Mouse (Mus musculus): ENCODE results near the gene March10. TPM values are rescaled to one million over a fixed set of nuclear protein-coding genes. Genes with fewer than 3 reads are reported as not detected.

March10 gene
- polyA plus RNA-seq, 1 experiment, result 0.87 TPM

DNA sequence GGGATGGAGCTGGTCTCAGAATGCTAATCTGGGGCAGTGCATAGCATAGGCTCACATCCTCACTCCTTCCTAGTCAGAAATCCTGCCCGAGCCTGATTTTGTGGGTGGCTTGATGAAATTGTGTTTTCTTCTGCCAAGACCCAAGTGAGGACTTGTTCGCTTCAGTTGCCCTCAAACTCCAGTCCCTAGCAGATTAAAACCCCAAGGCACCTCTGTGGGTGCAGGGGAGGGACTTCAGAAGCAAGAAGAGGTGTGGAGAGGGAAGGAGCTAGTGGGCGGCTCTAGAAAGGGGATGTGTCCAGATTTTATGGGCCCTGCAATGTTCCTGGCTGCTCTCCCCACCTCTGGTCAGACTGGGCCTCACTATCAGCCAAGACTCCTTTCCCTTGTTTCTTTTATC is 125.4 kb downstream of the March10 start:
- TF ChIP-seq FLI1 (IDR thresholded peaks at IDR 0.05; ENCODE audit: low read length), result no peak
- TF ChIP-seq GATA1 (IDR thresholded peaks at IDR 0.05; ENCODE audit: borderline replicate concordance, low read length), result no peak
- H3K36me3 ChIP-seq (replicated peaks; ENCODE audit: low read length), result no peaks in the 10 kb centered on the region
- no peaks in the 10 kb centered on the region for H3K9me3 ChIP-seq
- H3K27me3 ChIP-seq (replicated peaks), result peaks cover 70% of the 10 kb centered on the region
- H3K4me1 ChIP-seq, result 0 out of 2 replicates have a peak, but pooled peaks cover 3% of the 10 kb centered on the region
- H3K4me3 ChIP-seq (replicated peaks), result no peak overlapping the region

DNA sequence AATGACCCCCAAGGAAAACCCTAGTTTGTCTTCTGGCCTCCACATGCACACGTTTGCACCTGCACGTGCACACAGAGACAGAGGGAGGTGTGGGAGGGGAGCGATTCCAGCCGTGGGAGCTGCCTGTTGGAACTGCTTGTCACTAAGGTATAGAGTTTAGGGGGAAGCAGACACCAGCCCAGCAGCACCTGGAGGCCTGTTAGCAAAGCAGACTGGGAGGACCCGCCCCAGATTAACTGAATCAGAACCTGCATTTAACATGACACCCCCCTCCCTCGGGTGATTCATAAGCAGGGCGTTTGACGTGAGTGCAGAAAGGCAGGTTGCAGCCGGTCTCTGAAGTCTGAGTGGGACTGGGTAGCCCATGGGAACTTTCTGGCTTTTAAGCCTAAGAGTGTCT is 126.6 kb downstream of the March10 start:
- Histone ChIP-seq H3K4me3 (replicated peaks) (no peak overlapping the region), H3K9me3 (no peaks in the 10 kb centered on the region), H3K36me3 (replicated peaks; ENCODE audit: low read length) (no peaks in the 10 kb centered on the region), H3K27me3 (replicated peaks) (peaks cover 71% of the 10 kb centered on the region), H3K4me1 (peaks cover 10% of the 10 kb centered on the region; the same call in 1 of the 2 replicates)
- TF ChIP-seq FLI1 (IDR thresholded peaks at IDR 0.05; ENCODE audit: low read length), result no peak

DNA sequence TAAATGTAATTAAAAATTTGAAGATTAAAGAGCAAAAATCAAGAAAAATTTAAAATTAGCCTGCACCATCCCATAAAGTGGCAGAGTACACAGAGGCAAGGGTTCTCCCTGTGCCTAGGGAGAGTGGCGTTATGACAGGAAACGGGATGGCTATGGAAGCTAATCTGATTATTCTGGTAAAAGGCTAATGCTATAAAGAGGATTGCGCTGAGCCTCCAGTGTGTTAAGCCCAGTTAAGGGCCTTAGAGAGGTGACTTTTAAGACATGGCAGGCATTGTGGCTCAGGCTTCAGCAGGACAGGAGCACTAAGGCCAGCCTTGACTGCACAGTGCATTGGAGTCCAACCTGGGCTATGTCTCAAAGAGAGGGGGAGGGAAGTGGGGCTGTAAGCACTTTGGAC is 129.4 kb downstream of the March10 start:
- Histone ChIP-seq H3K4me3 (replicated peaks) (no peak overlapping the region), H3K9me3 (no peaks in the 10 kb centered on the region), H3K36me3 (replicated peaks; ENCODE audit: low read length) (no peaks in the 10 kb centered on the region), H3K27me3 (replicated peaks) (peaks cover 58% of the 10 kb centered on the region), H3K4me1 (peaks cover 11% of the 10 kb centered on the region; the same call in 1 of the 2 replicates)
- no peak for TF ChIP-seq FLI1 (IDR thresholded peaks at IDR 0.05; ENCODE audit: low read length)
- TF ChIP-seq GATA1 (IDR thresholded peaks at IDR 0.05; ENCODE audit: borderline replicate concordance, low read length), result no peak

DNA sequence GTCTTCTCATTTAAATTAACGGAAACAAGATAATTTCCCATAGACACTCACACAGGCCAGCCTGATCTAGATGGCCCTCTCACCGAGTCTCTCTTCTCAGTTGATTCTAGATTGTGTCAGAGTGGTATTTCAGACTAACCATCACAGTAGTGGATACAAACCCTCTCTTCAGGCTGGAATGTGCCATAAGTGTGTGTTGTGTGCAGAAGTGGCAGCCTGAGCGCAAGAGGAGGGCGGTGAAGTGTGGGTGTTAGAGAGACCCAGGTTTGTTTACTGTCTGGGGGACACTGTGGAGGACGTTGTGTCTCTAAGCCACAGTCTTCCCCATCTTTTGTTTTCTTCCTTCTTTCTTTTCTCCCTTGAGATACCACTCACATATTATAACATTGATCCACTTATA is 133.0 kb downstream of the March10 start:
- Histone ChIP-seq H3K4me3 (replicated peaks) (no peak overlapping the region), H3K27me3 (replicated peaks) (peaks cover 30% of the 10 kb centered on the region), H3K36me3 (replicated peaks; ENCODE audit: low read length) (no peaks in the 10 kb centered on the region), H3K9me3 (peaks cover 7% of the 10 kb centered on the region), H3K4me1 (peaks cover 11% of the 10 kb centered on the region; the same call in 1 of the 2 replicates)
- no peak for TF ChIP-seq FLI1 (IDR thresholded peaks at IDR 0.05; ENCODE audit: low read length)
- no peak for TF ChIP-seq GATA1 (IDR thresholded peaks at IDR 0.05; ENCODE audit: borderline replicate concordance, low read length)

DNA sequence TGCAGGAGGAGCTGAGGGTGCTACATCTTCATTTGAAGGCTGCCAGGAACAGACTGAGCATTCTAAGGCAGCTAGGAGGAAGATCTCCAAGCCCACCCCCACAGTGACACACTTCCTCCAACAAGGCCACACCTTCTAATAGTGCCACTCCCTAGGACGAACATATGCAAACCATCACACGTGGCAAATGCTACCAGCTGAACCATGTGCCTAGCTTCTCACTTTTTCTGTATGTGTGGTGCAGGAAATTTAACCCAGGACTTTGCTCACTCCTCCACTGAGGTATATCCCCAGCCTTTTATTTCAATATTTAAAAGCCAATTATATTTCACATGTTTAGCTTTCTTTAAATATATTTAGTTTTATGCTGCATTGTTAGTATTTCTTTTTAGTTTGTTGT is 135.4 kb downstream of the March10 start:
- Histone ChIP-seq H3K4me3 (replicated peaks) (no peak overlapping the region), H3K36me3 (replicated peaks; ENCODE audit: low read length) (no peaks in the 10 kb centered on the region), H3K4me1 (peaks cover 8% of the 10 kb centered on the region; the same call in 1 of the 2 replicates), H3K9me3 (peaks cover 7% of the 10 kb centered on the region), H3K27me3 (replicated peaks) (peaks cover 29% of the 10 kb centered on the region)
- no peak for TF ChIP-seq FLI1 (IDR thresholded peaks at IDR 0.05; ENCODE audit: low read length)
- no peak for TF ChIP-seq GATA1 (IDR thresholded peaks at IDR 0.05; ENCODE audit: borderline replicate concordance, low read length)

DNA sequence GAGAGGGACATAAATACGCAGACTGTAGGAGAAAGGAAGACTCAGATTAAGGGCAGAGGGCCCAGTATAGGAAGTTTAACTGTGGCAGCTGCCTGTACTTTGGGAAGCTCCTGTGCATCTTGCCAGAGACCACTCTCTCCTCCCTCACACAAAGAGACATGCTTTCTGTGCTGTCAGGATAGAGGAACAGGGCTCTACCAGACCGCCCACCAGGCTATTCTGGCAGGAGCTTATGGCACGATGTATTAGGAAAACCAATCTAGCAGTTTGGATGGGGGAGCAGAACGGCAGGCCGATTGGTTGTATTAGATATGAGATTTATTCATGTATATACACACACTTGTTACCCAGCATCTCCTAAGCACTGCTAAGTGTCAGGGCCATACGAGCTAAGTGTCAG is 138.8 kb downstream of the March10 start:
- Histone ChIP-seq H3K4me1 (peaks cover 13% of the 10 kb centered on the region), H3K4me3 (replicated peaks) (no peak overlapping the region), H3K36me3 (replicated peaks; ENCODE audit: low read length) (no peaks in the 10 kb centered on the region), H3K27me3 (replicated peaks) (peaks cover 44% of the 10 kb centered on the region), H3K9me3 (peaks cover 7% of the 10 kb centered on the region)
- no peak for TF ChIP-seq FLI1 (IDR thresholded peaks at IDR 0.05; ENCODE audit: low read length)
- no peak for TF ChIP-seq GATA1 (IDR thresholded peaks at IDR 0.05; ENCODE audit: borderline replicate concordance, low read length)

DNA sequence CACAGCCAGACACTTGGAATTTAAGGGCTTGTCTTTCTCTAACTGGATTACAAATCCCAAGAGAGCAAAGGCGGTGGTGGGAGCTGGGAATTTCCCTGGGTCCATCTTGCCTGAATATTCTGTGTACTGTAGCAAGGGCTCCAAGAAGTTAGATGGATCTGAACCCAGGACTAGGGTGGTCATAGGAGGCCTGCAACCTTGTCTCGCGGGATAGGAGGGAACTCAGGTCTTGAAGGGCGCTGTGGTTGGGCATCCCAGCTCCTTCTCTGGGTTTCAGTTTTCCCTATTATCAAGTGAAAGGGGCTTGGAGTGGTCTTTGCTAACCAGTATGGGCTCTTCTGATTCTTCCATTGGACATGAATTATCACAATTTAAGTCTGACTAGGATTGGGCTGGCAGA is 140.4 kb downstream of the March10 start:
- Histone ChIP-seq H3K4me1 (peaks cover 29% of the 10 kb centered on the region), H3K27me3 (replicated peaks) (peaks cover 56% of the 10 kb centered on the region), H3K4me3 (replicated peaks) (no peak overlapping the region), H3K36me3 (replicated peaks; ENCODE audit: low read length) (no peaks in the 10 kb centered on the region), H3K9me3 (peaks cover 7% of the 10 kb centered on the region)
- TF ChIP-seq GATA1 (IDR thresholded peaks at IDR 0.05; ENCODE audit: borderline replicate concordance, low read length) (no peak), FLI1 (IDR thresholded peaks at IDR 0.05; ENCODE audit: low read length) (no peak)

DNA sequence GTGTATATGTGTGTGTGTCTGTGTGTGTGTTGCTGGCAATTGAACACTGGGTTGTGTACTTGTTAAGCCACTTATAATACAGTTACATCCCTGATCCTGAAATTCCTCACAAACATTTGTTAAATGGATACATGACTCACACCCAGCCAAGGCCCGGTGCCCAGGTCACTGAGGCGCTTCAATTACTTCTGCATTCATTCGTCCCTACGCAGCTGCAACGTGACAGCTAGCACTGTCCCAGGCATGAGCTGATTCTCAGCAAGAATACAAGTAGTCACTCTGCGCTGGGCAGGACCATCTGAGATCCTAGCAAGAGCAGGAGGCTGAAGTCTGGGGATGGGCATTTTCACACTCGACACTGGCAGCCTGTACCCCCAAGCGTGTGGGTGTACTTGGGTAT is 141.2 kb downstream of the March10 start:
- H3K36me3 ChIP-seq (replicated peaks; ENCODE audit: low read length), result no peaks in the 10 kb centered on the region
- TF ChIP-seq GATA1 (IDR thresholded peaks at IDR 0.05; ENCODE audit: borderline replicate concordance, low read length) (no peak), FLI1 (IDR thresholded peaks at IDR 0.05; ENCODE audit: low read length) (no peak)
- peaks cover 5% of the 10 kb centered on the region for H3K9me3 ChIP-seq
- no peak overlapping the region for H3K4me3 ChIP-seq (replicated peaks)
- peaks cover 55% of the 10 kb centered on the region for H3K27me3 ChIP-seq (replicated peaks)
- H3K4me1 ChIP-seq, result peaks cover 31% of the 10 kb centered on the region

DNA sequence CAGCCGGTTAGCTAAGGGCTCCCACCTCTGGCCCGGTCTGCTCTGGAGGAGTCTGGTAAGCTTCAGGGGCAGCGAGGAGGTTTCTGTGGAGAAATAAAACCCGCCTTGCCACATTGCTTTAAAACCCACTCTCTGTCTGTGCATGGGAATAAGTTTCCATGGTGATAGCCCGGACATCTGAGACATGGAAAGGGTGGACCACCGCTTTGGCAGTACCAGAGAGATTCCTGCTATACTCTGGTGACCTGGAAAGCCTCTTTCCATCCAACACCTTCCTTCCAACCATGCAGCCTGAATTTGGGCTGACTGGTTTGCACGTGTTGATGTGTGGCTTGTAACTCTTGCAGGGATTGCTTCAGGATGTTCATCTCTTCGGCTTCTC is 142.9 kb downstream of the March10 start:
- H3K4me1 ChIP-seq, result peaks cover 31% of the 10 kb centered on the region
- no peak for TF ChIP-seq GATA1 (IDR thresholded peaks at IDR 0.05; ENCODE audit: borderline replicate concordance, low read length)
- TF ChIP-seq FLI1 (IDR thresholded peaks at IDR 0.05; ENCODE audit: low read length), result no peak
- no peak overlapping the region for H3K4me3 ChIP-seq (replicated peaks)
- H3K9me3 ChIP-seq, result no peaks in the 10 kb centered on the region
- peaks cover 58% of the 10 kb centered on the region for H3K27me3 ChIP-seq (replicated peaks)
- H3K36me3 ChIP-seq (replicated peaks; ENCODE audit: low read length), result no peaks in the 10 kb centered on the region

DNA sequence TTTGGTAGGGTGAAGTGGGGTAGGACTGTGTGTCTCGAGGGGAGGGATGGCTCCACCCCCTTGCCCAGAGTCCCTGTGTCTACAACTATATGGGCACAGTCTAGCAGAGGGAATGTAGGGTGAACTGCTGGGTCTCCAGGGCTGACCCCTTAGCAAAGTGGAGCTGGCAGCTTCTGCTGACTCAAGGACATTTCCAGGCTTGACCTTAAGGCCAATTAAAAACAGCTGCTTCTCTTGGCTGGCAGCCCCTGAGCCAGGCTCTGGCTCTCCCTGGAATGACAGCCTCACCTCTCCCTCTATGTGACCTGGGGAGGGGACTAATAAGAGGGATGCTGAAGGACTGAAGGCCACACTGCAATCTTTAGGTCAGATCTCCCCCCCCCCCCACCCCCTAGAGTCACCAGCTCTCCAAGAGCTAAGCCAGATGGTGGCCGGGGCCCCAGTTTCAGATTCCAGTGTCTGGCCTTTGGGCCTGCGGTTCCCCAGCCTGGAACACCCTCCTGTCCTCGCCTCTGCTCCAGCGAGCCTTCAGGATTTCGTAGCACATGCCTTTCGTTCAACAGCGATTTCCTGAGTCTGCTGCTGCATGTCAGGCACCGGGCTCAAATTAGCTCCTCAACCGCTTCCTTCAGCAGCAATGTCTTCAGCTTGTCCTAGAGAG is 143.4 kb downstream of the March10 start:
- Histone ChIP-seq H3K4me1 (peaks cover 31% of the 10 kb centered on the region), H3K27me3 (replicated peaks) (peaks cover 58% of the 10 kb centered on the region), H3K4me3 (replicated peaks) (no peak overlapping the region), H3K36me3 (replicated peaks; ENCODE audit: low read length) (no peaks in the 10 kb centered on the region), H3K9me3 (no peaks in the 10 kb centered on the region)
- TF ChIP-seq FLI1 (IDR thresholded peaks at IDR 0.05; ENCODE audit: low read length) (no peak), GATA1 (IDR thresholded peaks at IDR 0.05; ENCODE audit: borderline replicate concordance, low read length) (no peak)

Measured in megakaryocyte, embryonic 14.5 days (primary cell).